Mouse (Mus musculus): Measurements from ENCODE around the gene Cc2d1a. TPM values are rescaled to one million over a fixed set of nuclear protein-coding genes. Genes with fewer than 3 reads are reported as not detected.

The Cc2d1a gene
- total RNA-seq, 4 experiments from 2014 or later, result 33.9 to 51.2 (median 40.3) TPM

DNA sequence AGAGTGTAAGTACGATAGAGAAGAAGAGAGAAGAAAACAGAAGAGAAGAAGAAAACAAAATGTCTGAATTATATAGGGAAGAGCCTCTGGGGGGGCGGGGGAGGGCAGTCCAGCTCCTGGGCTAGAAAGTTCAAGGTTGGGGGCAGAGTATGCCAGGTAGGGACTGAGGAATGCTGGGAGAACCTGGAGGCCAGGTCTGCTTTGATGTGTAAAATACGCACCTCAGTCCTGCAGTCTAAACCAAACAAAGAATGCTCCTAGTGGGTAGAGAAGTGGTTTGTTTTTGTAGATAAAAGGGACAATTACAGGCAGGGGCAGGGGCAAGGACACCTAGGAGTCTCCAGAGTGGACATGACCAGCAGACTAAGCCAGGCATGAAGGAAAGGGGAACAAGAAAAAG lies 29.7 kb upstream of the Cc2d1a start:
- DNase-seq, result no peak

DNA sequence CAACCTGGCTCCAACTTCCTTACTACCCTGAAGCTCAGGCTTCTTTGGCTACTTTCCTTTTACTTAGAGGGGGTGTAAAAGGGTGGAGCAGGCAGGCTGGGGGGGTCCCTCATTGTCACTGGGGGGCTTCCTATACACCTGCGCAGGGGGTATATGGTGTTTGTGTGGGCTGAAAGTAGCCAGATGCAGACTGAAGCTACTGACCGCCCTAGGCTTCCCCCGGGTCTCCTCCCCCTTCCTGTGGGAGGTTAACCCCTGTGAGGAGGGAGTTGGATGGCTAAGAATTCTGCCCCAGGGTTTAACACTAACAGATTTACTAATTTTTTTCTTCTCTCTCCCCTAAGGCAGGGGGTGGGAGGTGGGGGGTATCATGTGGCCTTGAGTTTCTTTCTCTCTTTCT lies 28.8 kb upstream of the Cc2d1a start:
- no peak for DNase-seq

DNA sequence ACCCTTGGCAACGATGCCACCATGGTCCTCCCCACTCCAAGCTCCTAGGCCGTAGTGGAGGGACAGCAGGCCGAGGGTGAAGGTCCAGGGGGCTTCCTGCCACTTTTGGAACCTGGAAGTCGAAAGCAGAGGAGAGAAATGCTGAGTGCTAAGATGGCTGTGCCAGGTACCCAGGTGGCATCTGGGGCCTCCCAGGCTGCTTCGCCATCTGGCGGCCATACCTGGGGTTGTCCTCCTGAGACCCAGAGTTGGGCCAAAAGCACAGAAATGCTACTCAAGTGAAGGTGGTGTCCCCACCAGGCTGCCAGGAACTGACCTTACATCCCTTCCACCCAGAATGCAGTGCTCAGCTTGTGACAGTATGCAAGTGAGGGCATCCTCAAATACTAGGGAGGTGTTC lies 26.1 kb upstream of the Cc2d1a start:
- DNase-seq, result no peak

DNA sequence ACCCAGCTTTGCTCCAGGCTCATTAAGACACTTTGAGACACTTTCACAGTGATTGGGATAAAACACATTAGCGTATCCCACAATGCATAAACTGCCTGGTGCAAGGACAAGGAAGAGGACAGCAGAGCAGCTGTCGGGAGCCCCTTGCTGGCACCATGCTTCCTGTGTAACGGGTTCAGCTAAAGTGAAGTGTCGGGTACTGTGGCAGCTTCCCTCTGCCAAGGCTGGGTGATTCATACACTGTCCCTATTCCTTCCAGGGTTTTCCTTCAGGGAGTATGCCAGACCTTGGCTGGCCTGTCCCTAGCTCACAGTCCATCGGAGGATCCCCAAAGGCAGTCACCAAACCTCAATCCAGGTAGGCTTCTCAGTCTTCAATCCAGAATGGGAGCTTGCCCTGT lies 22.4 kb upstream of the Cc2d1a start:
- no peak for DNase-seq

DNA sequence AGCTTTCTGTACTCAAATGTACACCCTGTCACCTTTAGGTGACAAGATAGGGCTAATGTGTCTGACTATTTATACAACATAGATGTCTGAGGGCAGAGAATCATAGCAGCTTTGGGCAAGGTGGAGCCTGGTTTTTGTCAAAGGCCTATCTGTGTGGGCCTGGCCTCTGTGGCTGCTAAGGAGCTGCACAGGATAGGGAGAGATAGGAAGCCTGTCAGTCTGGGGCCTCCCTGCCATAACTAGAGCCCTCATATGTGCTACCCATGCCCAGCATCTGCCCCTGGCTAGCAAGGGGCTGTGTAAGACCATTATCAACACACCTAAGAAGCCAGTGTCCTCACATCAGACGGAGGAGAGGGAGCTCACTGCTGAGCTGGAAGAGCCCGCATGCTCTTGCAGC lies 20.0 kb upstream of the Cc2d1a start:
- DNase-seq, result no peak

DNA sequence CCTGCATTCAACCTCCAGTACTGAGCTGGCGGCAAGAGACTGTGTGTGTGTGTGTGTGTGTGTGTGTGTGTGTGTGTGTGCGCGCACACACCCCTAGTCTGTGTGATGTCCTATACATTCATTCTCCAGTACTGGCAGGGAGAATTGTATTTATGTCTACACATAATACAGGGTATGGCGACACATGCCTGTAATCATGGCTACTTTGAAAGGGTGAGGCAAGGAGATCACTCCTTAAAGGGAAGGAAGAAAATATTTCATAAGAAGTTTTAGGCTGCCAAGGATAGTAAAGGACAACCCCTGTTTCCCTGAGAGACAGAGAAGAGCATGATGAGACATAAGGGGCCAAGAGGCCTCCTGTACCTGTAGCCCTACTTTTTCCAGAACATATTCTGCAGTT lies 9.9 kb upstream of the Cc2d1a start:
- DNase-seq, result no peak

DNA sequence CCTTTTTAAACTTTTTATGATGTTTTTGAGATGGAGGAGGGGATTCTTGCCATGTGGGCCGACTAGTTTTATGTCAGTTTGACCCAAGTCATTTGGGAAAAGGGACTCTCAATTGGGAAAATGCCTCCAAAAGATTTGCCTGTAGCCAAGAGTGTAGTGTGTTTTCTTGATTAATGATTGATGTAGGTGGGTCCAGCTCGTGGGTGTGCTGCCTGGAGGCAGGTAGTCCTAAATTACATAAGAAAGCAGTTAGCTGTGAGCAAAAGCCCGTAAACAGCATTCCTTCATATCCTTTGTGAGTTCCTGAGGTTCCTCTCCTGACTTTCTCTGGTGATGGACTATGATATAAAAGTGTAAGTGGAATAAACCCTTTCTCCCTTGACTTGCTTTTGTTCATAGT lies 1.4 kb upstream of the Cc2d1a start:
- no peak for DNase-seq

DNA sequence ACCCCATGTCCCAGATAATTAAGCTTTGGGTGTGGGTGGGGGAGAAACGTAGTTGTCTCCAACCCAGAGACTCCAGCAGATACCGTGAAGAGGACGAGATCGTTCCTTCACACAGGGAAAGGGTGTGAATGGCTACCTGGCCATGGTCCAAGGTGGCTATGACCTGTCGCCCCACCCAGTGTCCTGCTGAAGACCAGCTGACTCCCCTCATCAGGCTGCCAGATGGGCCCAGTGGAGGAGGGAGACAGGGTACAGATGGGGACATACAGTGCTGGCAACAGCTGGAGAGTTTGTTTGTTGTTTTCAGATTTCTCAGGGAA lies 755 bp upstream of the Cc2d1a start:
- DNase-seq, result no peak

DNA sequence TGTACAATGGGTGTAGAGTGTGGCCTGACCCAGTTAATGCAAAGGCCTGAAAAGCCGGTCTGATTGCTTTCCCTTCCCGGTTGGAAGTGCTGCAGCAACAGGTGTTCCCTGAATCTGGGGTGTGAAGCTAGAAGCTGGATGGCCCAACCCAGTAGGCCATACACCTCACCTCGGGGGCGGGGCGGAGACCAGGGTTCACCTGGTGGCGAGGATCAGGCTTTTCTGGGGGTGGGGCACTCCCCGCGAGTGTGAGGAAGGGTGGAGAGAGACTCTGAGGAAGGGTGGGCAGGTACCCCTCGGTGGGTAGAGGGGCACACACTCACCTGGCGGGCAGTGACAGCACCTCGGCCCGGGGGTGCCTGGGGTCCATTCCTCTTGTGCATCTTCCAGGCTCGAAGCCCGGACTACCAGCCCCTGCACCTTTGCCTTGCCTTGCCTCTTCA lies 391 bp downstream of the Cc2d1a start:
- DNase-seq, result no peak

DNA sequence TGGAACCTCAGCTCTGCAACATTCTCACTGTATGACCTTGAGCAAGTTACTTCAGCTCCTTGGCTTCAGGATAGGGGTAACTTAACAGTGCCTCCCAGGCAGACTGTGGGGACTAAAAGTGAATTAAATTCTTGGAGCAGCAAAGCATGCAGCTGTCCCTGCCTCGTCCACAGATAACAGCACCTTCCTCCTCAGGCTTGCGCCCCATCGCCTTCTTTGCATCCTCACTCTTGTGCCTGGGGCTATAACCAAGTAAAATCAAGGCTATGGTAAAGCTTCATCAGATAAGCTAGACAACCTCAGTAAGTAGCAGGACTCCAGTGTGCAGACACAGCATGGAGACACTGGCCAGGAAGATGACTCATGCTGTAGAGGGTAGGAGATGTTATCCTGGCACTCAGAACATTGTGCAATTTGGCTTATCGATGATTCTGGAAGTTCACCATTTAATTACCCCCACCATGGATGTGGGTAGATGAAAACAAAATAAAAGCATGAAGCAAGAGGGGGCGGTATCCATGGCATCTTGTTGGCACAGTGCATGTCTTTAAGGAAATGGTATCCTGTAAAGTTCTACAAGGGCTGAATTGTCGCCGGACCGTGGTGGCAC lies 3.0 kb downstream of the Cc2d1a start:
- no peak for DNase-seq

DNA sequence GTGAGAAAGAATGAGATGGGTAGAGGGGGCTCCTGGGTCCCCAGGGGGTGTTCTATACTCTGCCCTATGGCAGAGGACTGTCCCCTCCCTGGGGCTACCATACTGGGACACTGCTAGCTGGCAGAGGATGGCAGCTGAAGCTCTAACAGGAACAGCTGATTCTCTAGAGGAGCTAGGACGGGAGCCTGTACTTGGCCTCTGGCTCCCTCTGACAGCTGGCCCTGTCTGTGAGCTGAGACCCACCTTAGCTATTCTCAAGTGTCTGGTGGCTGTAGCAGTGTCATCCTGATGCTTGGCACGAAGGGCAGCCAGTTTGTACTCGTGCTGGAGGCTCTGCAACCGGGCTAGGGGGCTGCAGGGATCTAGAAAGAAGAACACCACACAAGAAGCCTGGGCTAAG lies 6.9 kb downstream of the Cc2d1a start:
- no peak for DNase-seq

DNA sequence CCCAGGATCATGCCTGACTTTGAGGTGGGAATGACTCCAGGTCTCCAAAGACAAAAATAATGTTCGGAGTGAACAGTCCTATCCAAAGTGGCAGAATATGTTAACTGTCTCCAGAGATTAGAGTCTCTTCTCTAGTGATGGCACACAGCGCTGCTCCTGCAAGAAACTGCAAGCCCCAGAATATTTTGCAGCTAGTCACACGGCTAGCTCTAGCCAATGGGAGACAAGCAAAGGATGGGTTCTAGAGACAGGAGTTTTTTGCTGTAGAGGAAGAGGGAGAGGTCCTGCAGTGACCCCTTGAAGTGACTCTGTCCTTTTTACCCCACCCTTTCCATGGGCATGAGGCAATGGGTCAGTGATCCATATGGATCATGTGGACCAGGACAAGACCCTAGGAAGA lies 9.9 kb downstream of the Cc2d1a start:
- no peak for DNase-seq

DNA sequence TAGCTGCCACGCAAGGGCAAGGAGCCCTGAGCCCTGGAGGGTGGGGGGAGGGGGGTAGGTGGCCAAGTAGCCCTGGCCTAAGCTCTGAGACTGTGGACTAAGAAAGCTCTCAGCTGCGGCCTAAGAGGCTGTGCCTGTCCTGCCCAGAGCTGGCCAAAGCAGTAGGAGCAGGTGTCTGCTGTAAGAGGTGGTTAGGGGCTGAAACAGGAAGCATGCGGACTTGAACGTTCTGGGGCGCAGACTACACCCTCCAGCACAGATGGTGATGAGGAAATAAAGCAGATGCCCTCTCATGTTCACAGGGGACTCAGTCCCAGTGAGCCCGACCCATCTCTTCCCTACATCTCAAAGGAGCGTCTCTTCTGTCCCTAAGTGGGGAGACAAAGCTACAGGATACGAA lies 15.5 kb downstream of the Cc2d1a start:
- no peak for DNase-seq

DNA sequence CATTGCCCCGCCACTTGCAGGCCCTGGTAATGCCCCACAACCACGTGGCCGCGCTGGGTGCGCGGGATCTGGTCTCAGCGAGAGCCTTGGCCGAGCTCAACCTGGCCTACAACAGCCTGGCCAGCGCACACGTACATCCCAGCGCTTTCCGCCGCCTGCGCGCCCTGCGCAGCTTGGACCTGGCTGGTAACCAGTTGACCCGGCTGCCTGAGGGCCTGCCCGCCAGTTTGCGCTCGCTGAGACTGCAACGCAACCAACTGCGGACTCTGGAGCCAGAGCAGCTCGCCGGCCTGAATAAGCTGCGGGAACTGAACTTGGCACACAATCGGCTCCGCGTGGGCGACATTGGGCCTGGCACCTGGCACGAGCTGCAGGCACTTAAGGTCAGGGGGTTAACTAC lies 16.9 kb downstream of the Cc2d1a start:
- no peak for DNase-seq

DNA sequence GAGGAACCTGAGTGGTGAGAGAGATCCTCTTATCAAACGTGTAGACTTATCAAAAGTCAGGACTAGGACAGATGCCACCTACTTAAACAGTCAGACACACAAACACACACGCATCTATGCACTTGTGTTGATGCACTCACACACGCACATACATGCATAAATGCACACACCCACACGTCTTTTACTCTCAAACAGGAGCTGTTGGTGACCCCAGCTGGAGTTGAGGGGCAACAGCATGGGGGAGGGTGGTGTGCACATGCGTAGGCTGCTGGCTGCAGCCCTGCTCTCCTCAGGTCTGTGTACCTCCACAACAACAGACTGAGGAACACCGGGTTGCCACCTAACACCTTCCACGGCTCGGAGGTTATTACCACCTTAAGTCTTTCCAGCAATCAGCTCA lies 19.5 kb downstream of the Cc2d1a start:
- no peak for DNase-seq

DNA sequence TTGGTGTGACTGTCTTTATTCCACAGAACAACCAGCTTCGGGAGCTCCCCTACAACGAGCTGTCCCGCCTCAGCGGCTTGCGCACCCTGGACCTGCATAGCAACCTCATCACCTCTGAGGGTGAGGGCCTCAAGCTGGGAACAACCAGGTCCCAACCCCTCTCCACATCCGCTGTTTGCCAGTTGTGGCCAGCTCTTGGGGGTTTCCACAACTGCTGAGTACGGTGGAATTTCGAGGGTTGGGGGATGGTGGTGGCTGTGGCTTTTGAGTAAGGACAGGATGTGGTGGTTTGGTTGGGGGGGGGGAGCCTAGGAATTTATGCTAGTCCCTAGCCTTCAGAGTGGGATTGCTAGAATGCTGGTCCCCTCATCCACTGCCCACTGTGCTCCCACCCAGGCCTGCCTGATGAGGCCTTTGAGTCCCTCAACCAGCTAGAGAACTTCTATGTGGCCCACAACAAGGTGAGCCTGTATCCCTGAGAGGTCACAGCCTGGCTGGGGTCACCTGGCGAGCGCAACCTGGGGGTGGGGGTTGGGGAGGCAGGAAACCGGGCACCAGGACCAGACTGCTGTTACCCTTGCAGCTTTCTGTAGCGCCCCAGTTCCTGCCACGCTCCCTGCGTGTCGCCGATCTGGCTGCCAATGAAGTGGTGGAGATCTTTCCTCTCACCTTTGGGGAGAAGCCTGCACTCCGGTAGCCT lies 20.4 kb downstream of the Cc2d1a start:
- no peak for DNase-seq

DNA sequence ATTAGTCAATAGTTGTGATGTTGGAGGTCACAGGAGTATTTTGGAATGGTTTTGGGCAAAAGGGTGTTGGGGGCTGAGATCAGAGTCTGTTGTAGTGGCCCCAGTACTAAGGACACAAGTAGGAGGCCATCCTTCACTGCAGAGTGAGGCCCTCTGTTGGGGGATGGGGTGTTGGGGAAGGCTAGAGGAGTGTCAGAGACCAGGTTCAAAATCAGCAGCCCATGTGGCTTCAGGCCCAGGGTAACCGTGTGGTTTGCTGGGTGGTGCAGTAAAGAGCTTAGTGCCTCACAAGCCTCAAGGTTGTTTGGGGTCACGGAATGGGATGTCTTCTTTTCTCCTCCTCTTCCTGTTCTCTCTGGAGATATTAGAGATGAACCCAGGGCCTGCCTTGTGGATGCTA lies 21.0 kb downstream of the Cc2d1a start:
- DNase-seq, result no peak

DNA sequence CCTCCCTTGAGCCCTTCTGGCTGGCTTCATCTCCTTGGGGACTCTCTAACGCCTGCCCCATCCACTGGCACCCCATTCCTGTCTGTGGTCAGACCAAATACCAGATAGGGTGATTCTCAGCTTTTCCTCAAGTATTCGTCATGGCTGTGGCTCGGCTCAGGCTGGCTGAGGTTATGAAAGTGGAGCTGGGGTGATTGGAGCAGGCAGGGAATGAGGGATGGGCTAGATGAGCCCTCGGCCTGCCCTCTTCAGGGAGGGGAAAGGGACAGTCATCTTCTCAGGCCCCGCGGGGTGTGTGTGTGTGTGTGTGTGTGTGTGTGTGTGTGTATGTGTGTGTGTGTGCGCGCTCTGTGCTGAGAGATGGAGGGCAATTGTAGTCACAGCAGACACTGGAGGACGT lies 22.1 kb downstream of the Cc2d1a start, which contains the start of gene Podnl1:
TSS of gene Podnl1 (plus strand) at position 334 of the 400 bp plus-strand sequence.
- DNase-seq, result no peak

DNA sequence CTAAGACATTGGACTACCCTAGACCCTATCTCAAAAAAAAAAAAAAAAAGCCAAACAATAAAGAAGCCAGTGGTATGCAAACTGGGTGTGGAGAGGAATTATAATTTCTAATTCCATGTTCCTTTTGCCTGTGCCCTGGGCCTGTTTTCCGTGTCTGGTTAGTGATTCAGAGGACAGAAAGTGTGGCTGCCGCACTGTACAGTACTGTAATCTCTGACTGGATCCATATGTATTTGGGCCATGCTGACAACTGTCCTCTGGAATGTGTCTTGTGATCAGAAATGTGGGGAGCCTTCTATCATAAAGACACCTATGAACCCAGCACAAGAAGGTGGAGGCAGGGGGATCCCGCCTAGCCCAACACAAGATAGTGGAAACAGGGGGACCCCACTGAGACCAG lies 25.6 kb downstream of the Cc2d1a start:
- no peak for DNase-seq

DNA sequence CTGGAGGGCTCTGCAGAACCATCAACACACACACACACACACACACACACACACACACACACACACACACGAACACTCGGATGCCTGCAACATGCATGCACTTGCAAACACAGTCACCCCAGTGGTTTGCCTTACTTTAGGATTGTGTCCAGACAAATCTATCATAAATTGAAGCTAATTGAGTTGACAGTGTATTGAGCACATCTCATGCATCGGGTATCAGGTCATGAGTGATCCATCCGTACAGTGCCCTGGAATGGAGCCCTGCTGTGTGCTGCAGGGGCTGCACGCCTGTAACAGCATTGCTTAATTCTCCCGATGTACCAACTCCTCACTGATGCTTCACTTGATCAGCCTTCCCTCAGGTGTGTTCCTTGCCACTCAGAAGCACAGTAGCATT lies 32.1 kb downstream of the Cc2d1a start:
- no peak for DNase-seq

DNA sequence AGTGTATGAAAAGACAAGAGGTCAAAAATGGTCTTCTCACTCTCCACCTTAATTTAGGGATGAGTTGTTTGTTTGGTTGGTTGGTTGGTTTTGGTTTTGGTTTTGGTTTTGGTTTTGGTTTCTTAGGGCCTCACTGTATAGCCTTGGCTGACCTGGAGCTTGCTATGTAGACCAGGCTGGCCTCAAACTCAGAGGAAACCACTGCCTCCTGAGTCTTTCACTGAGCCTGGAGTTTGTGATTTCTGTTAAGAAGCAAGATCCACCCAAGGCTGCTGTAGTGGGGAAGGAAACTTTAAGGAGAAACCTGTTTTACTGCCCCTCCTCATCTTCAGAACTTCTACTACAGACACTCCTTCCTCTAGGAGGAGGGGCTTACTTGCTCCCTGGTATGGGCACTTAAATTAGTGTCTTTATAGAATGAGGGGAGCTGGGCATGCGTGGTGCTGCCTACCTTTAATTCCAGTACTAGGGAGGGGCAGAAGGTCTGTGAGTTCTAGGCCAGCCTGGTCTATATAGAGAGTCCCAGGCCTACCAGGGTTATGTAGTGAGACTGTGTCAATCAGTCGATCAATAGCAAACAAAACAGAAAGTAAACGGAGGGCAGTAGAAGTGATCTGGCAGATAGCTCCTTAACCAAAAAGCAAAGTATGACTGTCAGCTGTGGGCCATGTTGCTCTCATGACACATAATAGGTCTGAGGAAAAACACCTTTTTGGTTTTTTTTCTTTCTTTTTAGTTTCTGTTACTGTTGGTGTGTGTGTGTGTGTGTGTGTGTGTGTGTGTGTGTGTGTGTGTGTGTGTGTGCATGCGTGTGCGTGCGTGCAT lies 41.3 kb downstream of the Cc2d1a start:
- no peak for DNase-seq

DNA sequence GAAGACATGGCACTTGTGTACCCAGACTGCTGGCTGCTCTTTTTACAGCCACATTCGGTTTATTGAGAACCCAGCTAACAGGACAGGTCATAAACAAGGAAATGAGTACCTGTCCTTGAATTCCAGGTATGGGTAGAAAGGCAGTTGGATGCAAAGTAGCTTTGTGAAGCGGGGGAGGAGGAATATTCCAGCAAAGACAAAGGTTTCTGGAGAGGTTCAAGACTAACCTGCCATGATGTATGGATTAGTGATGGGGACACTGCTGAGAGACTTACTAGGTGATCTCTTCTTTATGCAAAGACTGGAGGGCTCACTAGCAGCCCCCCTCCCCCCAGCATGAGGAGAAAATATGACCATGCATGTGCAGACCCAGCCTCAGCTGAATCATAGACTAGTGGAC lies 42.1 kb downstream of the Cc2d1a start:
- DNase-seq, result no peak

DNA sequence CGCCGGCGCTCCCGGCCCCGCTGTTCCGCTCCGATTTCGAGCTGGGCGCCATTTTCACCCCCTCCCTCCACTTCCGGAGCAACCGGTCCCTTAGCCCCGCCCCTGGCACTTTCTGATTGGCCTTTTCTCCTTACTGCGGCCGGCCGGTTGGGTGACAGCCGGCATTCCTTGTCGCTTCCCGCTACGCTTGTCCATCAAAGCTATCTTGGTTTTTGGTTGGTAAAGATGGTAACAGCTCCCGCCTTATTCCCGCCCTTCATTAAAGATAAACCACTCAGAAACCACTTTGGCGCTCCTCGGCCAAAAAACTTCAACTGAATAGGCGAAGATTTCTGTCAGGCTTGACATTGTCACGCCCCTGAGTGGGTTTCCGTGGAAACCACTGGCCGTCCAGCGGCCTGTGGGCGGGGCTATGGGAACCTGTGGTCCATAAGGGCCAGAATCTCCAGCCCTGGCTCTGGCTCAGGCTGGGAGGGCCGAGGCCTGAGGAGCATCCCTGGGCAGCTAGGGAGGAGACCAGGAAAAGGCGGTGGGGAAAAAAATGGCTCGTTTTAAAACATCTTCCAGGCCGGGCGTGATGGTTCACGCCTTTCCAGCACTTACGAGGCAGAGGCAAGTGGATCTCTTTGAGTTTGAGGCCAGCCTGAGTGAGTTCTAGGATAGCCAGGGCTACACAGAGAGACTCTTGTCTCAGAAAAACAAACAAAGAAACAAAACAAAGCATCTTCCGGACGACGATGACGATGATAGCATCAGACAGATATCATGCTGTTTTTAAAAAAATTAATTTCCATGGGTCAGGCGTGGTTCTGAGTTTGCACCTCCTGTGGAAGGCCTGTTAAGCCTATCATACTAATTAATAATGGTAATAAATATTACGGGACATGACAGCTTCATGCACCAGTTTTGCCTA lies 42.8 kb downstream of the Cc2d1a start, which contains the start of gene Dcaf15:
TSS of gene Dcaf15 (minus strand) at position 72 of the 913 bp plus-strand sequence.
- DNase-seq, result peak; percentile 97
